Mouse (Mus musculus) cerebellum, adult 9-11 months (tissue): Measurements from ENCODE around the gene Gsk3b.
A peak's percentile ranks its signal among the peaks of the same experiment; 100 is the strongest.
"Not testable (repeated sequence)": the region's sequence is repeated elsewhere in the genome, so short reads cannot be mapped to it uniquely, and the experiment has no call there.

ENCODE experiments used
- DNase-seq: peaks from one replicate; pipeline ENCODE4 v3.0.0; 2022

Gsk3b gene

GRCm38 (mm10) chr16:38105453-38105852 is 16.7 kb downstream of the Gsk3b start:
- DNase-seq: no peak

GRCm38 (mm10) chr16:38106542-38106941 is 17.7 kb downstream of the Gsk3b start:
- DNase-seq: no peak

- no peak for DNase-seq
Measured at GRCm38 (mm10) chr16:38110001-38110400, 21.2 kb downstream of the Gsk3b start.

GRCm38 (mm10) chr16:38110575-38110974 is 21.8 kb downstream of the Gsk3b start:
- no peak for DNase-seq

- no peak for DNase-seq
Measured at GRCm38 (mm10) chr16:38114074-38114473, 25.3 kb downstream of the Gsk3b start.

- not testable (repeated sequence) for DNase-seq
Measured at GRCm38 (mm10) chr16:38117909-38118308, 29.1 kb downstream of the Gsk3b start.

GRCm38 (mm10) chr16:38118723-38119122 is 29.9 kb downstream of the Gsk3b start:
- no peak for DNase-seq

- DNase-seq: no peak
Measured at GRCm38 (mm10) chr16:38119286-38119685, 30.5 kb downstream of the Gsk3b start.

GRCm38 (mm10) chr16:38129171-38129570 is 40.4 kb downstream of the Gsk3b start:
- DNase-seq: no peak

- no peak for DNase-seq
Measured at GRCm38 (mm10) chr16:38131041-38131440, 42.2 kb downstream of the Gsk3b start.

GRCm38 (mm10) chr16:38131756-38132155 is 43.0 kb downstream of the Gsk3b start:
- no peak for DNase-seq

GRCm38 (mm10) chr16:38132210-38132609 is 43.4 kb downstream of the Gsk3b start:
- DNase-seq: no peak

- DNase-seq: peak; percentile 58
Measured at GRCm38 (mm10) chr16:38137296-38137695, 48.5 kb downstream of the Gsk3b start.

GRCm38 (mm10) chr16:38144898-38145297 is 56.1 kb downstream of the Gsk3b start:
- no peak for DNase-seq

- DNase-seq: no peak
Measured at GRCm38 (mm10) chr16:38150555-38150954, 61.8 kb downstream of the Gsk3b start.

- peak; percentile 73 for DNase-seq
Measured at GRCm38 (mm10) chr16:38157854-38158622, 69.2 kb downstream of the Gsk3b start.

- no peak for DNase-seq
Measured at GRCm38 (mm10) chr16:38162019-38162418, 73.2 kb downstream of the Gsk3b start.

GRCm38 (mm10) chr16:38164811-38165591 is 76.2 kb downstream of the Gsk3b start:
- no peak for DNase-seq

GRCm38 (mm10) chr16:38168971-38169370 is 80.2 kb downstream of the Gsk3b start:
- DNase-seq: no peak

- no peak for DNase-seq
Measured at GRCm38 (mm10) chr16:38179150-38179549, 90.3 kb downstream of the Gsk3b start.

- DNase-seq: no peak
Measured at GRCm38 (mm10) chr16:38181421-38181820, 92.6 kb downstream of the Gsk3b start.

- no peak for DNase-seq
Measured at GRCm38 (mm10) chr16:38184657-38185269, 96.0 kb downstream of the Gsk3b start.

- no peak for DNase-seq
Measured at GRCm38 (mm10) chr16:38189952-38190351, 101.2 kb downstream of the Gsk3b start.

GRCm38 (mm10) chr16:38190531-38190930 is 101.7 kb downstream of the Gsk3b start:
- DNase-seq: no peak
